Mouse (Mus musculus) forebrain, embryonic 14.5 days (tissue): ENCODE measurements at regions not wholly inside any gene's neighbourhood (a gene's known extent, or its start where the extent isn't known, plus 50 kb on each side); places are given as distances from the start of the nearest gene placed in this dataset.
A peak's percentile ranks its signal among the peaks of the same experiment; 100 is the strongest.

Experiments used
- ATAC-seq: fragments of 200-750 bp; cut with Nextera tagmentation; 2 replicates; pipeline ENCODE4 v1.8.0; 2017; ENCODE audit warnings: mild to moderate bottlenecking, moderate library complexity
- DNase-seq: peaks from one replicate; pipeline ENCODE4 v3.0.0-alpha.2; 2015; ENCODE audit warnings: low spot score
- H3K27ac ChIP-seq: fragments of 300-500 bp; sonication (generic); 2 replicates; pipeline ENCODE4 v1.5.1; 2014; ENCODE audit warnings: low read depth, mild to moderate bottlenecking, control low read depth, low read length, moderate library complexity
- H3K27me3 ChIP-seq: fragments of 300-500 bp; sonication (generic); replicated peaks from 2 replicates; pipeline ENCODE4 v1.6.1; 2014; ENCODE audit warnings: low read length, control low read depth, mixed read lengths; ENCODE audit not compliant: control insufficient read depth, insufficient read depth
- H3K36me3 ChIP-seq: fragments of 300-500 bp; sonication (generic); 2 replicates; pipeline ENCODE4 v1.6.1; 2014; ENCODE audit warnings: low read length, control low read depth; ENCODE audit not compliant: control insufficient read depth, insufficient read depth
- H3K4me1 ChIP-seq: fragments of 300-500 bp; sonication (generic); 2 replicates; pipeline ENCODE4 v1.6.1; 2014; ENCODE audit warnings: antibody characterized with exemption, low read length, control low read depth; ENCODE audit not compliant: control insufficient read depth, insufficient read depth
- H3K4me2 ChIP-seq: fragments of 300-500 bp; sonication (generic); 2 replicates; pipeline ENCODE4 v1.6.1; 2014; ENCODE audit warnings: mild to moderate bottlenecking, control low read depth, low read length
- H3K4me3 ChIP-seq: fragments of 300-500 bp; sonication (generic); 2 replicates; pipeline ENCODE4 v1.5.1; 2014; ENCODE audit warnings: low read depth, low read length, control low read depth
- H3K9ac ChIP-seq: fragments of 300-500 bp; sonication (generic); 2 replicates; pipeline ENCODE4 v1.6.1; 2014; ENCODE audit warnings: mild to moderate bottlenecking, low read length, control low read depth, moderate library complexity
- H3K9me3 ChIP-seq: fragments of 300-500 bp; sonication (generic); replicated peaks from 2 replicates; pipeline ENCODE4 v1.6.1; 2016; ENCODE audit warnings: low read length, control low read depth, mixed read lengths; ENCODE audit not compliant: control insufficient read depth
- WGBS: fragments of 180-500 bp; shearing (Covaris S2); extraction: QIAGEN DNeasy Blood & Tissue Kit; methylation state at CpG from one replicate; pipeline ENCODE4 v1.1.7; 2014; 5-methylcytosine and 5-hydroxymethylcytosine counted together

DNA sequence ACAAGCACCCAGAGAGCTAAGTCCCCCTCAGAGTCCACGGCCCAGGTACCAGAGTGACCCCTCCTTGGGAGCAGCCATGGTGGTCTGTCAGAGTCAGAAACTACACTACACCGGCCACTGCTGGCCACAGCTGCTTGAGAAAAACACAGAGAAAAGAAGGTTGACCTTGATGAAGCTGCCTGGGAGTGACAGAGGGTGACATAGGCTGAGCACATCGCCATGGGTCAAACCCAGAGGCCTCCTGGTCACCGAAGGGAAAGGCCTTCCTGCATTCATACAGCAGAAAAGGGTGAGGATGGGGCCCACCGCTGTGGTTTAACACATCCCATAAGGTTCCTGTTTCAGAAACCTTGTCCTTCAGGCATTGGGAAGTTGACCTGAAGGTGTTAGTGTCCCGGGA is 153.0 kb downstream of the Setd4 start:
- whole genome bisulfite sequencing, result 83% methylated on average over 6 of the region's 6 CpGs
- no peak for DNase-seq
- no peaks in the 10 kb centered on the region for H3K27me3 ChIP-seq
- no peak overlapping the region for H3K4me2 ChIP-seq
- ATAC-seq, result no peak
- no peak overlapping the region for H3K27ac ChIP-seq
- no peak overlapping the region for H3K4me3 ChIP-seq
- no peaks in the 10 kb centered on the region for H3K9me3 ChIP-seq
- H3K9ac ChIP-seq, result no peak overlapping the region
- H3K36me3 ChIP-seq, result no peaks in the 10 kb centered on the region
- no peaks in the 10 kb centered on the region for H3K4me1 ChIP-seq

DNA sequence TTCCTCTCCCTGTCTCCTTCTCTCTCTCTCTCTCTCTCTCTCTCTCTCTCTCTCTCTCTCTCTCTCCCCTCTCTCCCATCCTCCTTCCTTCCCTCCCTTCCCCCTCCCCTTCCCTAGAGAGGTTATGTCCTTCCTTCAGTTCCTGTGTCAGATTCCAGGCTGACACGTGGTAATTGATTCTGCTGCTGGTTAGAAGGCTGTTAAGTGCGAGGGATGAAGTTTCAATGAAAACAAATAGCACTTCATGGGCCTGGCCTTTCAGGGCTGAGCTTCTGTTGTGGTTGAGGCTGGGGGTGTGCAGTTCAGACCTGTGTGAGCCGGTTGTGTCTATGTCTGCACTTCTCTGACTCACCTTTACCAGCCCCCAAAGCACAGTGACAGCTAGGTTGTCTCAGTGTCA is 153.9 kb downstream of the Setd4 start:
- Histone ChIP-seq H3K4me1 (no peaks in the 10 kb centered on the region), H3K27ac (no peak overlapping the region), H3K36me3 (no peaks in the 10 kb centered on the region), H3K9ac (no peak overlapping the region), H3K4me3 (no peak overlapping the region), H3K27me3 (no peaks in the 10 kb centered on the region), H3K9me3 (no peaks in the 10 kb centered on the region), H3K4me2 (no peak overlapping the region)
- ATAC-seq (no peak), DNase-seq (no peak)
- 13% methylated on average over 3 of the region's 3 CpGs for WGBS

DNA sequence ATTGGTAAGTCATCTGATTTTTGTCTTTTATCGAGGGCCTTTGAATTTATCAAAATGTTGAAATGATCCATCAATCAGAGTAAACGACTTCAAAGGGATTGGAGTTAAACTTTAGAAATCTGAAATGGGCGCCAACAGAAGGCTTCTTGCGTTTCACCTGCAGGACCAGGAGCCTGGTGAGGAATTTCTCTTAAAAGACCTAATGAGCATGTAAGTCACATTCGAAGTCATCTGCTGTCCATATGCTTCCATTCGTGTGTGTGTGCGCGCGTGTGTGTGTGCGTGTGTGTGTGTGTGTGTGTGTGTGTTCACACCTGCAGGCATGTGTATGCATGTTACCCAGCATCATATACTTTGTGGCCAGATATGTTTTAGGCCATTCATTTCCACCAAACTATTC is 155.7 kb downstream of the Setd4 start:
- ATAC-seq (no peak), DNase-seq (no peak)
- Histone ChIP-seq H3K27me3 (no peaks in the 10 kb centered on the region), H3K36me3 (no peaks in the 10 kb centered on the region), H3K9ac (no peak overlapping the region), H3K9me3 (no peaks in the 10 kb centered on the region), H3K4me1 (no peaks in the 10 kb centered on the region), H3K27ac (no peak overlapping the region), H3K4me2 (no peak overlapping the region), H3K4me3 (no peak overlapping the region)
- WGBS, result 82% methylated on average over 10 of the region's 10 CpGs

DNA sequence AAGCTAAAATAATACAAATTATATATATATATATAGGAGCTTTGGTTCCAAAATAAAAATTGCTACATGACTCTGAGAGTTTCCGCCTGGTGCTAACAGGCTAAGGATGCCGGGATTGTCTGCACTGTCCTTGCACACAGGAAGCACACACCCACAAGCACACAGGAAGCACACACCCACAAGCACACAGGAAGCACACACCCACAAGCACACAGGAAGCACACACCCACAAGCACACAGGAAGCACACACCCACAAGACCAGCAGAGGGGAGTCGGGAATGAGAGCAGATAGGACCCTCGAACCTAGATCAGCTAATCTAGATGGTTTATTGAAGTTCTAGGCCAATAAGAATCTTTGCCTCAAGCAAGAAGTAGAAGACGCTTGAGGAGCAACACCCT is 156.9 kb downstream of the Setd4 start:
- no peak overlapping the region for H3K9ac ChIP-seq

DNA sequence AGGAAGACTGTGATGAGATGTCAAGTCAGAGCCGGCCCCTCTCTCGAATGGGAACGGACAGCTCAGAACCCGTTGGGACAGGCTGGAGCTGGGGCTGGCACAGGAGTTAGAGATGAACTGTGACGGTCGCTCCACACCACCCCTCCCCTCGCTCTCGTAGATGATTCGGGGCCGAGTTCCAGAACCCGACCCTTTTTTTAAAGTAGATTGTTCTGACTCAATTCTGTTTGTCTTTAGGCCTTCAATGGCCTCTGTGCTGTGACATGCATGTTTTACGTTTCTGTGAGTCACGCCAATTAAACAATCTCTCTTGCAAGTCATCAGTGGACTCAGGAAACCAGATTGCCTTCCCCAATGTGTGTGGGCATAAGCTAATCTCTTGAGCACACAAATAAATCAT is 157.7 kb downstream of the Setd4 start:
- no peak for DNase-seq

More for the DNA sequence above, 156.9 kb downstream of the Setd4 start:
- H3K4me1 ChIP-seq, result no peaks in the 10 kb centered on the region
- H3K4me2 ChIP-seq, result no peak overlapping the region
- 97% methylated on average over 5 of the region's 5 CpGs for WGBS
- H3K27me3 ChIP-seq, result no peaks in the 10 kb centered on the region
- no peaks in the 10 kb centered on the region for H3K36me3 ChIP-seq
- H3K27ac ChIP-seq, result no peak overlapping the region
- DNase-seq, result no peak
- no peak for ATAC-seq
- H3K9me3 ChIP-seq, result no peaks in the 10 kb centered on the region
- no peak overlapping the region for H3K4me3 ChIP-seq

DNA sequence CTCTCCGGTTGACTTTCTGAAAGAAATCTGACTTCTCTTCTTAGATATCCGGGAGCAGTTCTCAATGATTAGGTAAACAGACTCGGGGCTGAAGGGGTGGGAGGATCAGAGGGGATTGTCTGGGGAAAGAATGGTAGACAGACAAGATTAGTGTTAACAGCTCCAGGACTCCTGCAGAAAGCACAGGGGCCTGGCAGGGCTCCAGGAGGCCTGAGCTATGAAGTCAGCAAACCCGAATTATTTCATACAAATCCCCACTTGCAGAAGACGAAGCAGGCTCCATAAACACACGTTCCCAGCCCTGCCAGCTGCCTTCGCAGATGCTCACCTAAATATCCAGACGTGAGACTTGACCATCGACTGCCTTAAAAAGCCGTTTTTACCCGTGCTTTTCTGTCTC is 161.0 kb downstream of the Setd4 start:
- H3K27ac ChIP-seq, result no peak overlapping the region
- DNase-seq, result peak; percentile 33
- no peak for ATAC-seq
- 0 out of 2 replicates have a peak, but pooled peaks cover 3% of the 10 kb centered on the region for H3K4me1 ChIP-seq
- H3K27me3 ChIP-seq, result no peaks in the 10 kb centered on the region; the same call in 1 of the 2 replicates
- H3K9me3 ChIP-seq, result no peaks in the 10 kb centered on the region
- no peak overlapping the region for H3K4me3 ChIP-seq
- H3K4me2 ChIP-seq, result no peak overlapping the region
- H3K9ac ChIP-seq, result no peak overlapping the region
- H3K36me3 ChIP-seq, result no peaks in the 10 kb centered on the region
- 32% methylated on average over 11 of the region's 11 CpGs for WGBS

More for the DNA sequence above, 157.7 kb downstream of the Setd4 start:
- 87% methylated on average over 13 of the region's 13 CpGs for WGBS
- Histone ChIP-seq H3K4me3 (no peak overlapping the region), H3K9ac (no peak overlapping the region), H3K27me3 (no peaks in the 10 kb centered on the region), H3K4me2 (no peak overlapping the region), H3K36me3 (no peaks in the 10 kb centered on the region), H3K27ac (no peak overlapping the region), H3K4me1 (no peaks in the 10 kb centered on the region), H3K9me3 (no peaks in the 10 kb centered on the region)
- ATAC-seq, result no peak

DNA sequence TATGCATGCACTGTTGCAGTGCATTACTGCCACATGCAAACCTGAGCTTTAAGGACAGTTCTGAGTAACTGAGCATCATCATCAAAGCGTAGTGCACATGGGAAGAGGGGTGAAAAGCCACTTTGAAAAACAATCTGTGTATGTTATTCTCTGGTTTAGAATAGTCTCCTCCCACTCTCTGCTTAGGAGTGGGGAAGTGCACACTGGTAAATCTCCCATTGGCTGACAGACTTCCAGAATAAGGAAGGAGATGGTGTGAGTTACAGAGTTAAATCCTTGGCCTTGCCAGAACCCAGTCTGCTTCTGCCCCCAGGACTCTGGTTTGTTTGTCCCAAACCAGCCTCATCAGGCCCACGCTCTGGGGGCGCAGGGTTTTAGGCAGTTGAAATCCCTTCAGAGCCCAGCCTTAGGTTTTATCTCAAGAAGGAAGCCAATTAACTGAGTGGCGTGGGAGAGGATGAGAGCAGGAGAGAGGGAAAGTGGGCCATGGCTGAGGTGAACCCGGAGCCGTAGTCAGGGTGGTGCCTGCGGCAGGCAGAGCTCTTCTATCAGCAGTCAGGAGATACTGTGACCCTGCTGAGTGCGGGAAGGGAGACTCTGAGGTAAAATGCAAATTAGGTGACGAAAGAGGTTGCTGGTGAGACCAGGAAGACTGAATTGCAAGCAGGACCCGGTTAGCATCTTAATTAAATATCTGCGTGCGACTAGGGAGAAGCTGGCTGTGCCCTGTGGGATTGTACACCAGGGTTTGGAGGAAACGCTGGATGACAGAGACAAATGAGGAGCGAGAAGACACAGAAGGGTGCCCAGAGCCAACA is 166.0 kb downstream of the Setd4 start:
- ATAC-seq (no peak), DNase-seq (no peak)
- H3K36me3 ChIP-seq, result no peaks in the 10 kb centered on the region
- no peak overlapping the region for H3K27ac ChIP-seq
- 12% methylated on average over 14 of the region's 14 CpGs for WGBS
- no peaks in the 10 kb centered on the region for H3K9me3 ChIP-seq
- H3K27me3 ChIP-seq, result no peaks in the 10 kb centered on the region; the same call in 1 of the 2 replicates
- no peak overlapping the region for H3K4me2 ChIP-seq
- 0 out of 2 replicates have a peak, but pooled peaks cover 3% of the 10 kb centered on the region for H3K4me1 ChIP-seq
- no peak overlapping the region for H3K4me3 ChIP-seq
- 0 out of 2 replicates have a peak overlapping the region, but pooled peaks have one; percentile 13 for H3K9ac ChIP-seq

DNA sequence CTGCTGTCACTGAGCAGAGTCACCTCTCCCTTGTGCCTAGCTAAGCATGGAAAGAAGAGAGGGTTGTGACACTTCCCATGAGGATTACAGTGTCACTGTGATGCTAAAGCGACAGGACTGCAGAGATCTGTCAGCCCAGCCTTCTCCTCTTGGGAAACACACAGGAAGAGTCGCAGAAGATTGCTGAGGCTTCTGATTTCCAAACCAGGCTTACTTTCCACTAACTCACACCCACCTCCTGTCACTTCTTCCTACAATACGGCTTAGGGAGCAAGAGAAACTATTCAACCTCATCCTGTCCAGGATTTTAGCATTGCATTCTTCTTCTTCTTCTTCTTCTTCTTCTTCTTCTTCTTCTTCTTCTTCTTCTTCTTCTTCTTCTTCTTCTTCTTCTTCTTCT is 167.1 kb downstream of the Setd4 start:
- no peak overlapping the region for H3K9ac ChIP-seq
- H3K4me3 ChIP-seq, result no peak overlapping the region
- DNase-seq (no peak), ATAC-seq (no peak)
- no peak overlapping the region for H3K4me2 ChIP-seq
- H3K27me3 ChIP-seq, result no peaks in the 10 kb centered on the region; the same call in 1 of the 2 replicates
- H3K4me1 ChIP-seq, result 0 out of 2 replicates have a peak, but pooled peaks cover 3% of the 10 kb centered on the region
- H3K36me3 ChIP-seq, result no peaks in the 10 kb centered on the region
- no peaks in the 10 kb centered on the region for H3K9me3 ChIP-seq
- H3K27ac ChIP-seq, result no peak overlapping the region
- WGBS, result 60% methylated on average over 3 of the region's 3 CpGs

DNA sequence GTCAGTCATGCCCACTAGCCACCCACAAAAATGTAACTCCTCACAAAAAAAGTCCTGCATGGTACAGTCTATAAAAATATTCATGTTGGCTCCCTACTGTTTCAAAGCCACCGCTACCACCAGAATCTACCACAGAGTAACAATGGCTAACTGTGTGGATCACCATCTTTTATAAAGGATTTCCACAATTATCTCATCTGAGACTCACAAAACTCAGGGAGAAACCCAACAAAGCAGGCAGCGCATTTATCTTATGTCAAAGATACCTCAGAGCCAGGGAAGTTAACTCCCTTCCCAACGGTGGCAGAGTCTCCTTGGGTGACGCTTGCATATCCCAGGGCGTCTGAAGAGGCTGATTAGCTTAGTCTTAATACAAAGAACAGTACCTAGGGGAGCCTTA is 172.5 kb downstream of the Setd4 start:
- DNase-seq, result no peak
- WGBS, result 77% methylated on average over 5 of the region's 5 CpGs

More for the DNA sequence above, 172.5 kb downstream of the Setd4 start:
- Histone ChIP-seq H3K4me2 (no peak overlapping the region), H3K27me3 (no peaks in the 10 kb centered on the region), H3K36me3 (no peaks in the 10 kb centered on the region), H3K4me3 (no peak overlapping the region), H3K4me1 (no peaks in the 10 kb centered on the region), H3K27ac (no peak overlapping the region), H3K9me3 (no peaks in the 10 kb centered on the region), H3K9ac (no peak overlapping the region)
- ATAC-seq, result no peak
